Mouse (Mus musculus) kidney, postnatal 0 days (tissue): ENCODE data around the gene 1810049J17Rik. TPM values are rescaled to one million over a fixed set of nuclear protein-coding genes. Genes with fewer than 3 reads are reported as not detected.

ENCODE experiments used
- ATAC-seq: fragments of 200-750 bp; cut with Nextera tagmentation; replicated peaks from 2 replicates; pipeline ENCODE4 v1.8.0; 2017; ENCODE audit warnings: low read depth, moderate number of reproducible peaks, moderate TSS enrichment, moderate library complexity; ENCODE audit not compliant: low FRiP score
- DNase-seq: peaks from one replicate; pipeline ENCODE4 v3.0.0-alpha.2; 2016; ENCODE audit warnings: low spot score
- H3K27ac ChIP-seq: fragments of 300-500 bp; sonication (generic); 2 replicates; pipeline ENCODE4 v1.5.1; 2014; ENCODE audit warnings: mild to moderate bottlenecking
- H3K27me3 ChIP-seq: fragments of 300-500 bp; sonication (generic); 2 replicates; pipeline ENCODE4 v1.6.1; 2014; ENCODE audit warnings: low read length, mixed read lengths; ENCODE audit not compliant: insufficient read depth
- H3K36me3 ChIP-seq: fragments of 300-500 bp; sonication (generic); 2 replicates; pipeline ENCODE4 v1.6.1; 2014; ENCODE audit warnings: low read length, mixed read lengths; ENCODE audit not compliant: insufficient read depth
- H3K4me1 ChIP-seq: fragments of 300-500 bp; sonication (generic); replicated peaks from 2 replicates; pipeline ENCODE4 v1.6.1; 2014; ENCODE audit warnings: antibody characterized with exemption, low read length, mixed read lengths; ENCODE audit not compliant: insufficient read depth
- H3K4me2 ChIP-seq: fragments of 300-500 bp; sonication (generic); 2 replicates; pipeline ENCODE4 v1.6.1; 2014; ENCODE audit warnings: mild to moderate bottlenecking, low read length, moderate library complexity, mixed read lengths
- H3K4me3 ChIP-seq: fragments of 300-500 bp; sonication (generic); replicated peaks from 2 replicates; pipeline ENCODE4 v1.5.1; 2014; ENCODE audit warnings: low read depth, low read length
- H3K9ac ChIP-seq: fragments of 300-500 bp; sonication (generic); 2 replicates; pipeline ENCODE4 v1.6.1; 2014; ENCODE audit warnings: low read depth, low read length
- H3K9me3 ChIP-seq: fragments of 300-500 bp; sonication (generic); replicated peaks from 2 replicates; pipeline ENCODE4 v1.6.1; 2016; ENCODE audit warnings: low read length, inconsistent platforms, mixed read lengths
- CTCF ChIP-seq: IDR thresholded peaks from 2 replicates; pipeline ENCODE4 v1.5.1; 2016; ENCODE audit warnings: antibody characterized with exemption, low read depth, mild to moderate bottlenecking, moderate library complexity
- WGBS: fragments of 180-500 bp; shearing (Covaris S2); extraction: QIAGEN DNeasy Blood & Tissue Kit; methylation state at CpG from one replicate; pipeline ENCODE4 v1.1.7; 2014; 5-methylcytosine and 5-hydroxymethylcytosine counted together
- polyA plus RNA-seq: library from polyadenylated mRNA; unstranded; fragments of >200 nt; fragmentation: Nextera tagmentation; extraction: Ambion mirVana; gene quantifications from 2 replicates; pipeline ENCODE4 v1.2.1, GENCODE M21; 2015

1810049J17Rik gene
- polyA plus RNA-seq, 1 experiment from 2014 or later, result 0.45 TPM

GRCm38 (mm10) chr15:12314584-12314983 lies 7.1 kb downstream of the 1810049J17Rik start:
- Histone ChIP-seq H3K4me1 (no peaks in the 10 kb centered on the region), H3K4me2 (no peak overlapping the region), H3K9me3 (no peaks in the 10 kb centered on the region), H3K36me3 (no peaks in the 10 kb centered on the region), H3K27me3 (no peaks in the 10 kb centered on the region), H3K27ac (no peak overlapping the region), H3K4me3 (no peak overlapping the region), H3K9ac (no peak overlapping the region)
- peak; percentile 81; the same call in 1 of the 2 replicates for ATAC-seq
- DNase-seq, result peak; percentile 40
- no peak for TF ChIP-seq CTCF
- WGBS, result 32% methylated on average over 5 of the region's 5 CpGs

GRCm38 (mm10) chr15:12313255-12313654 lies 8.4 kb downstream of the 1810049J17Rik start:
- Histone ChIP-seq H3K4me2 (no peak overlapping the region), H3K4me3 (no peak overlapping the region), H3K36me3 (no peaks in the 10 kb centered on the region), H3K9ac (no peak overlapping the region), H3K4me1 (no peaks in the 10 kb centered on the region), H3K27ac (no peak overlapping the region), H3K27me3 (no peaks in the 10 kb centered on the region), H3K9me3 (no peaks in the 10 kb centered on the region)
- ATAC-seq (0 out of 2 replicates have a peak, but pooled peaks have one; percentile 22), DNase-seq (no peak)
- 10% methylated on average over 1 of the region's 1 CpGs for WGBS
- TF ChIP-seq CTCF, result no peak

GRCm38 (mm10) chr15:12311465-12311864 lies 10.2 kb downstream of the 1810049J17Rik start:
- Histone ChIP-seq H3K27ac (no peak overlapping the region), H3K27me3 (no peaks in the 10 kb centered on the region), H3K4me1 (no peaks in the 10 kb centered on the region), H3K4me3 (no peak overlapping the region), H3K36me3 (no peaks in the 10 kb centered on the region), H3K9me3 (no peaks in the 10 kb centered on the region), H3K4me2 (no peak overlapping the region), H3K9ac (no peak overlapping the region)
- DNase-seq (no peak), ATAC-seq (no peak)
- TF ChIP-seq CTCF, result no peak
- 86% methylated on average over 7 of the region's 7 CpGs for WGBS

- no peak for DNase-seq
- H3K9ac ChIP-seq, result no peak overlapping the region
- no peak overlapping the region for H3K4me2 ChIP-seq
- ATAC-seq, result no peak
- no peaks in the 10 kb centered on the region for H3K27me3 ChIP-seq
- no peak overlapping the region for H3K4me3 ChIP-seq
- H3K36me3 ChIP-seq, result no peaks in the 10 kb centered on the region
- H3K4me1 ChIP-seq, result no peaks in the 10 kb centered on the region
- H3K27ac ChIP-seq, result no peak overlapping the region
- no peaks in the 10 kb centered on the region for H3K9me3 ChIP-seq
- WGBS, result 67% methylated on average over 4 of the region's 4 CpGs
- no peak for TF ChIP-seq CTCF
These were observed 11.0 kb downstream of the 1810049J17Rik start for GRCm38 (mm10) chr15:12310676-12311075.

GRCm38 (mm10) chr15:12308539-12308938 lies 13.2 kb downstream of the 1810049J17Rik start:
- ATAC-seq (no peak), DNase-seq (no peak)
- Histone ChIP-seq H3K4me2 (no peak overlapping the region), H3K4me1 (no peaks in the 10 kb centered on the region), H3K27ac (no peak overlapping the region), H3K36me3 (no peaks in the 10 kb centered on the region), H3K9ac (no peak overlapping the region), H3K27me3 (no peaks in the 10 kb centered on the region), H3K9me3 (no peaks in the 10 kb centered on the region), H3K4me3 (no peak overlapping the region)
- TF ChIP-seq CTCF, result no peak
- 94% methylated on average over 5 of the region's 5 CpGs for WGBS

GRCm38 (mm10) chr15:12307114-12307513 lies 14.6 kb downstream of the 1810049J17Rik start:
- WGBS, result 67% methylated on average over 4 of the region's 4 CpGs
- DNase-seq (no peak), ATAC-seq (no peak)
- no peak overlapping the region for H3K4me3 ChIP-seq
- no peak for TF ChIP-seq CTCF
- H3K4me2 ChIP-seq, result no peak overlapping the region
- H3K9ac ChIP-seq, result no peak overlapping the region
- H3K9me3 ChIP-seq, result no peaks in the 10 kb centered on the region
- H3K27ac ChIP-seq, result no peak overlapping the region
- no peaks in the 10 kb centered on the region for H3K4me1 ChIP-seq
- no peaks in the 10 kb centered on the region for H3K36me3 ChIP-seq
- H3K27me3 ChIP-seq, result no peaks in the 10 kb centered on the region
